Mouse (Mus musculus) thymus, postnatal 25 days (tissue): Measurements from ENCODE around the gene Smurf1.

Experiments
- DNase-seq: peaks from one replicate; pipeline ENCODE4 v3.0.0; 2022

Smurf1 gene

DNA sequence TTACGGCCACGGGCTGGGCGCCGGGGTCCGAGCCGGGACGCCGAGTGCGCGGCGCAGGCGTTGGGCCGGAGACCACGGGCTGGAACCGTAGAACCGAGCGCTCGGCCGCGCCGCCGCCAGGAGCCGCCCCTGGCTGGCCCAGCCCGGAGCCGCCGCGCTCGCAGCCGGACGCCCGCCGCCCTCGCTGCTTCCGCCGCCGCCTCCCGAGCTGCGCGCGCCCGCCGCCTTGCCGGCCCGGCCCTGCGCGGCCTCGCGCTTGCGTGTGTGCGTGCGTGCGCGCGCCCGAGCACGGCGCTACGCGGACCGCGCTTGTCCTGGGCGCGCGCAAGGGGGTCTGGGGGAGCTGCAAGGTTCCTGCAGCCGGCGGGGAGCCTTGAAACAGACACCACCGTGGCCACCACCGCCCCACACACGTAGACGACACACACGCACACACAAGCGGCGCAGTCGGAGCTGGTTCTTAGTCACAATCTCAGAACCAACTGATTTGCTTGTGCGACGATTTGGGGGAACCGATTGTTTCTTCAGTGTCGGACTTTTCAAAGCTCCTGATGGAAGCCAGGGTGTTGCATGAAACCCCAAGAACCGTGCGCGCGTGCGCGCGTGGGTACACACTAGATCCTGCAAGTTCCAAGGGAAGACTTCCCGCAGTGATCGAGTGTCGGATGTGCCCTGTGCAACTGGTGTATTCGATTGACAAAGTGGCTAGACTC, at the start of gene Smurf1:
Gene Smurf1, minus strand, starts transcription at position 209 of the 713 bp plus-strand sequence.
- DNase-seq, result peak; percentile 88

DNA sequence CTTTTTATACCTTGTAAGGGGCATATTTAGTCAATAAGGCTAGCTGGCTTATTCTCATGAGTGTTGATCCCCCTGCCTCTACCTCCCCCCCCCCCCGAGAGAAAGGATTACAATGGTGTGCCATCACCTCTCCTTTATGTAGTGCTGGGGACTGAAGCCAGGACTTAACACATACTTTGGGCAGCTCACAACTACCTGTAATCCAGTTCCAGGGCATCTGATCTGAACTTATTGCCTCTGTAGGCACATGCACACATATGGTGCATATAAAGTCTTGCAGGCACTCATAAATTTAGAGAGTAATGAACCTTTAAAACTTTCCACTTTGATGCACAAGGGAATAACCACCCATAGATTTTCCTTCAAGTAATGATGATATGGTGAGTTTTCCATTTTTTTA, 48.6 kb upstream of the Smurf1 start:
- no peak for DNase-seq

DNA sequence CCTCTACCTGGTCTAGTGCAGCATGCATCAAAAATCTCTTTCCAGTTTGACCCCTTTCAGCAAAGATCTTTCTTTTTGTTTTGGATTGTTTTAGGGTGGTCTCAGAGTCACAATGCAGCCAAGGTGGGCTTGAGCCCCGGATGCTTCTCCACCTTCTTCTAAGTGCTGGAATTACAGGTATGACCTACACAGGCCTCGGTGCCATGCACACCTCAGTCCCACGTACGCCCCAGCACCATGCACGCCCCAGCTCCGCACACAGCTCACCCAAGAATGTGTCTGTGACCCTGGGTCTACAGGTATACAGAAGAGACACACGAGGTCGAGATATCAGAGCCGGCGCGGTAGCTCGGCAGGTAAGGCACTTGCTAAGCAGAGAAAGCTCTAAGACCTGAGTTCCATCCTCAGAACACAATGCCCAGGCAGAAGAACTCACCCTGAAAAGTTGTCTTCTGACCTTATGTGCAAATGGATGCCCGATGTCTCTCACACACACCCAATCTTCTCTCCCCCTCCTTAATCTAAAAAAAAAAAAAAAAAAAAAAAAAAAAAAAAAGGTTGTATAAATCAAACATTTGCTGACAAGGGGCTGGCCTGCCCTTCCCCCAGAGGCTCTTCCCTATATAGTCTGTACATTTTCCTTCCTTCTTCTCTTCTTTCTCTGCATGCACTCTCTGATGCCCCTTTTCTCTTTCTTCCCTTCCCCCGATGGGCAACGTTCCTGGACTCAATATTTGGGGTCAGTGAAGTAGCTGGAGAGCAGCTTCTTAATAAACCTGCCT, 43.4 kb upstream of the Smurf1 start:
- DNase-seq, result no peak

DNA sequence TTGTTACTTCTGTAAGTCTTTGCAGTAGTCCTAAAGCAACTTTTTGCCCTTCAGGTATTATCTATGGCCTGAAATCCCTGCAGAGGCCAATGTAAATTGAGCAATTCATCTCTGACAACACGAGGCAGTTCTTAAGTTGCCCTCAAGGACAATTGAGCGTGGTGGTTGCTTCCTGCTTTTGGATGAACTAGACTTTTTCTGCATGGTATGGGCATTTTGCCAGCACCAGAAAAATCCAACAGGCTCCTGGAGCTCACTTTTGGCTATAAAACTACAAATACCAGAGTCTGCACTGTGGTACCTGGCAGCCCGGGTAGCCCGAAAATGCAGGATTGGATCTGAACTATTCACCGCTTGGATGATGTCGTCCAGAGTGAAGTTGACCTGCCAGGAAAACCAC, 39.9 kb upstream of the Smurf1 start:
- DNase-seq, result no peak

DNA sequence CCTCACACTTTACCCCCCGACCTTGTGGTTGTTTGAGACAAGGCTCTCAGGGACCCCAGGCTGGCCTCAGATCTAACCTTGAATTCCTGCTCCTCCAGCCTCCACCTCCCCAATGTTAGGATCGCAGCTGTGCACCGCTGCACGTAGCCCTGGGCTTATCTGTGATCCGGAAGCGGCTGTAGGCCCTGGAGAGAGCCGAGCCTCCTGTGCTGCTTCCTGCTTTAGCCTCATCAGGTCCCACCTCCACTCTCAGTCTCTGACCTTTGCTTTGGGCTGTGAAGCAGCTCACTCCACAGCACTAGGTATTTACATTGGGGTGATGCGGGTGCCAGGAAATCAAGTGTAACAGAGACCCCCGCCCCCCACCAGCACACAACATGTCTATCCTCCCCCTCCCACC, 38.8 kb upstream of the Smurf1 start:
- DNase-seq, result no peak

DNA sequence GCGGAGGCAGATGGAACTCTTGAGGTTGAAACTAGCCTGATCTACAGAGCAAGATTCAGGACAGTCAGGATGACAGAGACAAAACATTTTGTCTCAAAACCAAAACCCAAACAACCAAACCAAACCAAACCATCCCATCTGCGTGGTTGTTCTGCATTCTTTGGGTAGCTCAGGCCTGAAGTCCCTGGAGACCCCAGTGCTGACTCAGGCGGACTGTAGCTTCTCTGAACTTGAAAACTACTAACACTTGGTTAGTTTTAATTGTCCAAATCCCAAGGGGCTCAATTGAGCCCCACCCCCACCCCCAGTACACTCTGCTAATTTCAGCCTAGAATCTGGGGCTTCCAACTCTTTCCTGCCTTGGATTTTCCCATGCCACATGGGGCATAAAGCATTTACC, 37.7 kb upstream of the Smurf1 start:
- DNase-seq, result no peak

DNA sequence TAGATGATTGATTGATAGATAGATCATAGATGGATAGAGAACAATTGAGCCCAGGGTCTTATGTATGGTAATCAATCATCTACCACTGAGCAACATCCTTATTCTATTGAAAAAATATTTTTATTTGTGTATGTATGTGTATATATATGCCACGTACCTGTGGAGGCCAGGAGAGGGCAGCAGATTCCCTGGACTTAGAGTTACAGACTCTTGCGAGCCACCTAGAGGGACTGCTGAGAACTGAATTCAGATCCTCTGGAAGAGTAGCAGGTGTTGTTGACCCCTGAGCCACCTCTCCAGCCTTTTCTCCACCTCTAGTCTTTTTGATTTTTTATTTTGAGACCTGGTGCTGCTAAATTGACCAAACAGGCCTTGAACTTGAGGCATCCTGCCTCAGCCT, 32.8 kb upstream of the Smurf1 start:
- DNase-seq, result peak; percentile 25

DNA sequence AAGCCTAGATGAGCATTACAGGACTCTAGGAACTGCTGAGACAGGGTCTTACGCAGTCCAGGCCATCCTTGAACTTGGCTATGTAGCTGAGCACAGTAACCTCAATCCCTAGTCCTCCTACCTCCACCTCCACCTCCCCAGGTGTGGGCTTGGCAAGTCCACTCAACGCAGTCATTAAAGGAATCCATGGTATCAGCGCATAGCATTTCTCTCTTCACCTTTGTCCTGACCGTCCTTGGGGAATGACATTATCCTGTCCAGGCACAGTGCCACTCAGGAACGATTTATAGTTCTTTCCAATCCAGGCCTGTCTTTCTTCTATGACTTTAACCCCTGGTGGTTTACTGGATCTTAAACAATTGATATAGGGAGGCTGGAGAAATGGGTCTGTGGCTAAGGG, 24.8 kb upstream of the Smurf1 start:
- DNase-seq, result no peak

DNA sequence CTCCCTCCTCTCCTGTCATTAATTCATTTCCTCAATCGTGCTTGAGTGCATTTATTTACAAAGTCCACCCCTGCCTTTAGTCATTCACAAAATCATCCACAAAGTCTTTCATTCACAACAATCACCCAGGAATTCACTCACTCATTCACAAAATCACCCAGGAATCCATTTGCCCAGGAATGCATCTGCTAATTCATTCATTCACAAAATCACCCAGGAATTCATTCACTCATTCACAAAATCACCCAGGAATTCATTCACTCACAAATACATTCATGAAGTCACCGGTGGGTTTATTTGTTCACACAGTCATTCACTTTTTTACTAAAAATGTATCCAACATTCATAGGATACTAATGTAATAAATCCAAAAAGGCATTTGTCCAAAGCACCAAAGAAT, 24.4 kb upstream of the Smurf1 start:
- no peak for DNase-seq

DNA sequence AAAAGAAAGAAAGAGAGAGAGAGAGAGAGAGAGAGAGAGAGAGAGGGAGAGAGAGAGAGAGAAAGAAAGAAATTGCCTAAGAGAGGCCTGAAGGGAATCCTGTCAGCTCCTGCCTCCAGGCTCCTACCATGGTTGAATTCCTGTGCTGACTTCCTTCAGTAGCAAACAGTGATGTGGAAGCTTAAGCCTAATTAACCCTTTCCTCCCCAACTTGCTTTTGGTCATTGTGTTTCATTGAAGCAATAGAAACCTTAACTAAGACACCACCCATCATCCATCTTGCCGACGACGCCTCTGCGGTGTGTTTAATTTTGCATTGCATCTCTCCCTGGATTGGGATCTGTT, 23.4 kb upstream of the Smurf1 start:
- no peak for DNase-seq

DNA sequence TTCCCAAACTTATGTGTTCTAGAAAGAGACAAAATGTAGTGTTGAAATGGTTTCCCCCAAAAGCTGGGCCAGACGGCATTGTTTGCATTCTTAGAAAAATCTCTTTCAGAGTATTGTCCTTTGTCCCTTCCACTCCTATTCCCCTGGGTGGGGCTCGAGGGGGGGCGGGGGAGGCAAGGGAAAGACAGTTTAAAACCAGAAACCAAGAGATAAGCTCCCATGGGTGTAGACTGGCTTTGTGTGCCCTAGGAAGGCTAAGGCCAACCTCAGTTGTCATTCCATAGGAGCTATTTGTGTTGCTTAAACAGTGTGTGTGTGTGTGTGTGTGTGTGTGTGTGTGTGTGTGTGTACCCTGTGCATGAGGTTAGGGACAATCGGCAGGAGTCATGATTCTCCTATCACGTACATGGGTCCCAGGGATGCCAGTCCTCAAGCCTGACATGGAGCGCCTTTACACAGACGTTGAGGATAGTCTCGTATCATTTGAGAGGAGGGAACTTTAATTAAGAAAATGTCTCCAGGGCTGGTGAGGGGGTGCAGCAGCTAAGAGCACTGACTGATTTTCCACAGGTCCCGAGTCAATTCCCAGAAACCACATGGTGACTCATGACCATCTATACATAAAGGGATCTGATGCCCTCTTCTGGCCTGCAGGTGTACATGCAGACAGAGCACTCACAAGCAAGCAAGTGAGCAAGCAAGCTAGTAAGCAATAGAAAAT, 22.9 kb upstream of the Smurf1 start:
- DNase-seq, result no peak

DNA sequence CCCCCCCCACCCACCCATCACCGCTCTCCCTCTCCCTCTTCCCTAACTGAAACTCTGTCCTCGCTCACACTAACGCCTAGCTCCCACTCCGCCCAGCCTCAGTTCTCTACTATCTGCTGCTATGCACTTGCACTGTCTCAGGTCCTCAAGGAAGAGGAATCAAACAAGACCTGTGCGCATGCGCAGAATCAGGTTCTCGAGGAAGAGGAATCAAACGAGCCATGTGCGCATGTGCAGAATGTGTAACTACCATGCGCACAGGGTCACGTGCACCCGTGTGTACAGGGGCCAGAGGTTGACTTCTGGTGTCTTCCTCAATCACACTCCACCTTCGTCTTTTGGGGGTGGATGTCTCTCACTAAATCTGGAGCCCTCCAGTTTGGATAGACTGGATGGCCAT, 21.9 kb upstream of the Smurf1 start:
- no peak for DNase-seq

DNA sequence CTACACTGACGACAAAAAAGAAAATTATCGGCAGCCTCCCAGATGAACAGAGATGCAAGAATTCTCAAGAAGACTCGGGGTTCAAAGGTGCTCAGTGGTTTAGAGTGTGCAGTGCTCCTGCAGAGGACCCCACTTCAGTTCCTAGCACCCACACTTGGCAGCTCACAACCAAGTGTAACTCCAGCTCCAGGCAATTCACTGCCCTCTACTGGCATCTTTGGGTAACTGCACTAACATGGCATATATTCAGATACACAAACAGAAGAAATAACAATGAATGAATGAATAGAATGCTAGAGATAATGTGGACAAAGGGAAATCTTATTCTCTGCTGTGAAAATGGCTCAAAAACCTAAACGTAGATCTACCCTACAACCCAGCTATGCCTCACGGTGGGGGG, 19.2 kb upstream of the Smurf1 start:
- no peak for DNase-seq

DNA sequence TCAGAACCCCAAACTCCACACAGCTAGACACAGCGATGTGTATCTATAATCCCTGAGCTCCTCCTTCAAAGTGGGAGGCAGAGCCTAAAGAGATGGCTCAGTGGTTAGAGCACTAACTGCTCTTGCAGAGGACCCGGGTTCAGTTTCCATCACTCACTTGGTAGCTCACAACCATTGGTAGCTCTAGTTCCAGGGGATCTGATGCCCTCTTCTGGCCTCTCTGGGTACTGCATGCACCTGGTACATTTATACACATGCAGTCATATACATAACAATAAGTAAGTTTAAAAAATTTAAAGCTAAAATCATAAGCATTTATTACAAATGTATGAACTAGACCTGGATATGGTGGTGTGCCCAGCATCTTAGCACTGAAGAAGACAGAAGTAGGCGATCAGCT, 17.6 kb upstream of the Smurf1 start:
- DNase-seq, result no peak

DNA sequence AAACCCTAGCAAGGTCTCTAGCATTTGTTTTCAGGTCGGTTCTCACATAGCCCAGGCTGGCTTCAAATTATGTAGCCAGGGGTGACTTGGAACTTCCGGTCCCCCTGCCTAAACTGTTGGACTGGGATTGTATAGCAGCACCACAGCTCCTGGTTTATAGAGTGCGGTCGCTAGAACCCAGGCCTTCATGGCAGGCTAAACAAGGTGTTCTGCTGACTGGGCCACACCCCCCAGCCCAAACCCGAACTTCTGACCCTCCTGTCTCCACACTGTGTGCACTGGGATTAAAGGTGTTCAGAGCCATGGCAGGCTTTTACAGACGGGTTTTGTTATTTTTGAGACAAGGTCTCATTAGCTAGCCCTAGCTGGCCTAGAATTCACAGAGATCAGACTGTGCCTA, 13.5 kb upstream of the Smurf1 start:
- DNase-seq, result no peak

DNA sequence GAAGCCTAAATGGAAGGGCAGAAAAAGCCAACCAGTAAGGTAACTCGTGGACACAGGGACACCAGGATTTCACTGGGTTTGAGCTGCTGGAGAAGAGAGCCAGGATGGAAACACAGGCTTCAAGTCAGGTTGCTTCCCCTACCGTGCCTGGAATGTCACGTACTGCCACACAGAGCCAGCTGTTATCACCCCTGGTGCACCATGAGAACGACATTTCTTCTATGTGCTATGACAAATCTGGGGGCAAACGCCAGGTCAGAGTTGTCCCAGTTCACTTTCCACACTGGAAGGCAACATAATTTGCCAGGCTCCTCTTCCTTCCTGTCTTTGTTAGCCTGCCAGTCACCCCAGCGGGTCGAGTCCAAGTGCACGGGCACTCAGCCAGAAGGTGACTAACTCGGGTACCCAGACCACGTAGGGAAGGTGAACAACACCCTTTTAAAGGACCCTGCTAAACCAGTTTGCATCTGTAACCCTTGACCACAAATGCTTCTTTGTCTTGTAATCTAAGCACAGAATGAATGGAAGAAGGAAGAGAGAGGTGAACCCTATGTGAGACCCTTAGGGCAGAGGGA, 13.0 kb upstream of the Smurf1 start:
- DNase-seq, result no peak

DNA sequence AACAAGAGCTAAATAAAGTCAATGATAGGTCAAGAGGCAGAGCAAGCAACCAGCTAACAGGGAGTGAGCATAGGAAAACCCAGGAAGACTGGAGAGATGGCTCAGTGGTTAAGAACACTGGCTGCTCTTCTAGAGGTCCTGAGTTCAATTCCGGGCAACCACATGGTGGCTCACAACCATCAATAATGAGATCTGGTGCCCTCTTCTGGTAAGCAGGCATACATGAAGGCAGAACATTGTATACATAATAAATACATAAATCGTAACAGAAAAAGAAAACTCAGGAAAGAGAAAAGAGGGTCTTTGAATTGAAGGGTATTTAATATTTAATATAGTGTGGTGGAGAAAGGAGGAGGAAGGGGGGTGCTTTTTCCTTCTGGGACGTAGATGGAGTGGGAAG, 5.6 kb upstream of the Smurf1 start:
- DNase-seq, result no peak

DNA sequence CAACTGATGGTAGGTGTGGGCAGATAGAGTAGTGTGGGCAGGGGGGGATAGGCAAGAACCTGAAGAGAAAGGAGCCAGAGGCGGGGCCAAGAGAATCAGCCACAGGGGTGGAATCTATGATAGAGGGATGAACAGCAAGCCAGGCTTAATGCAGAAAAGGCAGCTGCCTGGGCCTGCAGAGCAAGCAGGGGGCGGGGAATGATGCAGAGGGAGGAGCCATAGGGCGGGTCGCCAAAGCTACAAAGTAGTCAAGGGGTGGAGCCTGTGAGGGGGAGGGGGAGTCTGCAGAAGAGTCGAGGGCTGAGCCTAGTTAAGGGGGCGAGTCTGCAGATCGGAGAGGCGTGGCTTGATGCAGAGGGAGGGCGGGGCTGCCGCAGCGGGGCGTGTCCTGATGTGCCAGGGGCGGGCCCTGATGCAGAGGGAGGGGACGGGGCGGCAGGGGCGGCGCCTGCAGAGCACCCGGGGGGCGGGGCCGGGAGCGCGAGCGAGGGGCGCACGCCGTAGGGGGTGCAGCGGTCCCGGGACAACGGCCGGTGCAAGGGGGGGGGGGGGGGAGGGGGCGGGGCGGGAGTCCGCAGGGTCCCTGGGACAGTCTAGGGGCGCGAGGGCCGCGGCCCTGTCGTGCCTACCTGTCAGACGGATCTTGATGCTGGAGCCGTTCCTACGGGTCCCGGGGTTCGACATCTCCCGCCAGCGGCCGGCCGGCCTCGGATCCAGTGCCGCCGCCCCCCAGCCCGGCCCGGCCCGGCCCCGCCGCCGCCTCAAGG, 592 bp downstream of the Smurf1 start:
- DNase-seq, result peak; percentile 92

DNA sequence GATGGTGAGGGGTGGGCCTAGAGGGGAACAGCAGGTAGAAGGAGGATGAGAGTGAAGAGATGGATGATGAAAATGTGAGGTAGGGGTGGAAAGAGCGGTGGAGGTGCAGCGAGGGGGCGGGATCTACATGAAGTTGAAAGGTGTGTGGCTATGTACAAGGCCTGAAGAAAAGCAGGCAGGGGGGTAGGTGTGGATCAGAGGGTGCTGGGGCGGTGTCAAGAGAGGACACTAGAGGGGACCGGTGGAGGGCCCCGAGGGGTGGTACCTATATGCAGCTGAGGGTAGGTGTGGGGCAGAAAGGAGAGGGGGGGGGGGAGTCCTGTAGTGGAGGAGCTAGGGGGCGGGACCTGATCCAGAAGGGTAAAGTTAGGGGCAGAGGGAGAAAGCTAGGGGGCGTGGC, 1.2 kb downstream of the Smurf1 start:
- no peak for DNase-seq

DNA sequence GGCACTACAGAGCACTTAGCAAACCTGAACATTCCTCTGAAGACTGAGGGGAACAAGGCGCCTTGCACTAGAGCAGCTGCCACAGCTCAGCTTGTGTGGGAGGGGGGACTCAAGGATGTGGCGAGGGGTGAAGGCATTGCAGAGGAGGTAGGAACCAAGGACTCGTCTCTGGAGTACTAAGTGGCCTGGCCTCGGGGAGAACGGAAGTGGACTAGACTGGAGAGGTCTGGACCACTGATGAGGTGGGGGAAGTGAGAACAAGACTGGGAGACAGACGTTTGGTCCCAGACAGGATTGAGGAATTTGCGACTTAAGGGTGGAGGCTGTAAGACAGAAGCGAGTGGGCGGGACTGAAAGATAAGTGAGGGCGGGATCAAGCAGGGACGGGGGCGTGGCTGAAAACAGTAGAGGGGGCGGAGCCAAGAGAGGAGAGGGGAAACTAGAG, 1.8 kb downstream of the Smurf1 start:
- peak; percentile 69 for DNase-seq

DNA sequence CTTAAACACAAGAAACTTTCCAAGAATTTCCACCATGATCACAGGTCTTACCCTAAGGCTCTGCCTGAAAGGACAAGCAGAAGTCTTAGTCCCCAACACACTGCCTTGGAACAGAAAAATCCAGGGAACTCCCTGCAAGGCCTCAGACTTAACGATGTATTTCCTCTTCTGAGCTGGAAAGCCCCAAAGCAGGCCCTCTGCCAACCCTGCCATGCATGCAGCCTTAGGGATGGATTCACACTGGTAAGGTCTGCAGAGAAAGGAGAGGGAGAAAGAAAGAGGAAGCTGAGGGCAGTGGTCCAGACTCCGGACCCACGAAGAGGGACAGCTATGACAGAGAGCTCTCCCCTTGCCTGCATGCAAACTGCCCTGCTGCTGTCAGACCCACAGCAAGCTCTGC, 2.2 kb downstream of the Smurf1 start:
- no peak for DNase-seq

DNA sequence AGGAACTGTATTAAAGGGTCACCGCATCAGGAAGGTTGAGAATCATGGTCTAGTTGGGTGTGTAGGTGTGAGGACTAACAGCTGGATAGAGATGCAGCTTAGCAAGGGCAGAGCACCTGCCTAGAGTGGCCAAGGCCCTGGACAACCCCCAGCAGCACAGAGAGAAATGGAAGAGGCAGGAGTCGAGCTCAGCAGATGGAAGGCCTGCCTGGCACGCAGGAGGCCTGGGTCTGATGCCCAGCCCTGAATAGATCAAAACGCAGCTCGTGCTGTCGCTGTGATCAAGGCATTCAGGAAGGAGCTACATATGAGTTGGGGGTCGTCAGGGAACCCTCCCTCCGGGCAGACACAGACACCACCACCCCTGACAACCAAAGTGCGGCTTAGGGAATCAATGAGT, 7.4 kb downstream of the Smurf1 start:
- no peak for DNase-seq

DNA sequence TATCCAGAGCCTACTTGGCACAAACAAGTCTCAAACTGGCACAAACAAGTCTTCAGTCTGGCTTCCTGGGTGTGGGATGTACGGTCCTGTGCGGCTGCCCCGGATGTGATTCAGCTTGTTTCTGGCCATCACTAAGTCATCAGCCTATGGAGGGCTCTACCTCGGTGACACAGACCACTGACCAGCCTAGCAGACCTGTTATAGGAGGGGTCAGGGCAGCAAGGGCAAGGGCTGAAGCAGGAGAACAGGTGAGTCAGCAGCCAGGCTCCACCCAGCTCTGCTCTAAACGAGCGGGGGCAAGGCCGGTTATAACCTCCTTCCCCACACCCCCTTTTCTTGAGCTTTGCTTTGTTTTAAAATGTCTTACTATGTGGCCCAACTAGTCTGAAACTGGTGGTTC, 11.2 kb downstream of the Smurf1 start:
- DNase-seq, result no peak
